Mouse (Mus musculus): ENCODE measurements around the gene Slc35d2.

The Slc35d2 gene

GRCm38 (mm10) chr13:64128858-64129615, at the start of gene Slc35d2:
TSS of gene Slc35d2 (minus strand) at chr13:64129368.
- peak; percentile 58 for DNase-seq (ENCODE audit: low read depth, low spot score)

DNA sequence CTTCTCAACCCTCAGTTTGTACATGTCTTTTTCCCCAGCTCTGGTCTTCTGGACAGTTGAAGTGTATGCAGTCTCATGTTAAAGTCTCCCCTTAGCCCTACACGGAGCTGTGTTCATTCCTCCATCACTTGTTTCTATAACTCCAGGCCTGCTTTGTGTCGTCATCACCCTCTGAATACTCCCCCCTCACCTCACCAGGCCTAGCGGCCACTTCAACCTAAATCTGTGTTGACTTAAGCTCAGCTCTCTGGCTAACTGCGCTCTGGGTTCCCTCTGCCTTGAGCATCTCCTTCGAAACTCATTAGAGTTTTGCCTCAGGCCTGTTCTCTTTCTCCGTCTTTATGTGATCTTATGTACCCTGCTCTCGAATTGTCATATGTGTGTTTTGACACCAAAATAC, 48.8 kb upstream of the Slc35d2 start:
- no peak for DNase-seq (ENCODE audit: low read depth, low spot score)

DNA sequence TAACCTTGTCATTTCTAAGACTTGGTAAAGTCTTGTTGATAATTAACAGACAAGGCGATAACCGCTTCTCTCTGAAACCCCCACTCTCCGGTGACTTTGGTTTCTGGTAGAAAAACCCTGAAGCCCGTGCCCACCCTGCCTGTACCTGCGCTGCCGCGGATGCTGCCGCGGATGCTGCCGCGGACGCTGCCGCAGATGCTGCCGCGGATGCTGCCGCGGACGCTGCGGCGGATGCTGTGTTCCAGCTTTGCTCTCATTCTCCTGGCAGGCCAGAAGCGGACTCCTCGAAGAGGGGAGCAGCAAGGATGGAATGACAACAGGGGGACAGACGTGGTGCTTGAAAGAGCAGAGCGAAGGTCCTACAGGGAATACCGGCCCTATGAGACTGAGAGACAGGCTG, 40.6 kb upstream of the Slc35d2 start:
- DNase-seq (ENCODE audit: low read depth, low spot score) = no peak

DNA sequence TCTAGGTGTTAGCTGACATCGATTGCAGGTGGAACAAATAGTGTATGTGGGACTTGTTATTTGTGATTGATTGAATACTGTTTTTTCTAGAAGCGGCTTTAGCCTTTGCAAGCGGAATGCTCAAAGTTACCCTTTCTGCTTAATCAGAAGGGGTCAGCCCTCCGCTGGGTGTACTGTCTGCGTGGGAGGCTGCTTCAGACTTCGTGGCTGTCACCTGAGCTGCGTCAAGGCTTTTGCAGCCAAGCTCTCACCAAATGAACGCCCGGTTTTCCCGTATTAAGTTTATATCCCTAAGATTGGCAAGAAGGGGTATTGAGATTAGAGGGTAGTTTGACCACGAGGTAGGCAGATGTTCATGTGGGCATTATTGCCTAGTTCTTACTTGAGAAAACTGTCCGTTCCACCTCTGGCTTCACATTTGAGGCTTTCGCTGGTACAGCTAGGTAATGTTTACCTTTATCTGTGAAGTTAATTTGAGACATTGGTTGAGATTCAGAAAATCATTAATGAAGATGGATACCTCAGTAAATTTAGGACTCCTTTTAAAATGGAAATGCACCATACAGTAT, 34.1 kb upstream of the Slc35d2 start:
- DNase-seq (ENCODE audit: low read depth, low spot score) = no peak

GRCm38 (mm10) chr13:64162626-64163025, 33.5 kb upstream of the Slc35d2 start:
- peak; percentile 29 for DNase-seq (ENCODE audit: low read depth, low spot score)

DNA sequence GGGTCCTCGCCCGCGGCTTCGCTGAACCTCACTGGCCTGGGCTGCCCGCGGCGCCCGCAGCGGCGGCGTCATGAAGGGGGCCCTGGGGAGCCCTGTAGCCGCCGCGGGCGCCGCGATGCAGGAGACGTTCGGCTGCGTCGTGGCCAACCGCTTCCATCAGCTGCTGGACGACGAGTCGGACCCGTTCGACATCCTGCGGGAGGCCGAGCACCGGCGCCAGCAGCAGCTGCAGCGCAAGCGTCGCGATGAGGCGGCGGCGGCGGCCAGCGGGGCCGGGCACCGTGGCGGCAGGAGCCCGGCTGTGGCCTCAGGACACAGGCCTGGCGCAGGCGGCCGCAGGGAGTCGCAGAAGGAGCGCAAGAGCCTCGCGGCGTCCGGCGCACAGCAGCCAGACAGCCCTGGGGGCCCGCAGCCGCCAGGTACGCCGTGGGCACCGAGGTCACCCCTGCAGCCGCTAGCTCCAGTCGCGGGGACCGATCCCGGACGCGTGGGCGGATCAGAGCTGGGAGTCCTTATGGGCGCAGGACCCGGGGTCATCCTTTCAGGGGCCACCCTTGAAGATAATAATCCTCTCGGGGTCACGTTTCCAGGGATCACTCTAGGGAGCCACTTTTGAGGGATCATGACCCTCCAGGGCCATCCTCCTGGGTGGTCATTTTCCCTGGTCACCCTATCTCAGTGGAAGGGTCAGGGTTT, 32.9 kb upstream of the Slc35d2 start:
- no peak for DNase-seq (ENCODE audit: low read depth, low spot score)

DNA sequence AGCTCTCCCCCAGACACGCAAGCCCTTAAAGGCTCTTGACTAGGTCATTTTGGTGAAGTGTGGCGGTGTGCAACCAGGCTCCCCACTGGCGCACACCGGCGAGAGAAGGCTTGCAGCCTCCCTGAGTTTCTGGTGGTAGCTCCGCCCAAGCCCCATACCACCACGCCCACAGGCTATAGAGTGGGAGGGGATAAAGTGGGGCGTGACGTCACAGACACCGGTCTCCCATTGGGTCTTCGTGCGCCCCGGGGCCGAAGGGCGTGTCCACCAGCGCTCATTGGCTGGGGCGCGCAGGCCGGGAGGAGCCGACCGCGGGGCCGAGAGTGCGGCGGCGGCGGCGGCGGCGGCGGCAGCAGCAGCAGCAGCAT, 32.4 kb upstream of the Slc35d2 start, which contains the start of gene Habp4:
Gene Habp4, plus strand, starts transcription at position 277 of the 368 bp plus-strand sequence.
- DNase-seq (ENCODE audit: low read depth, low spot score) = peak; percentile 98

DNA sequence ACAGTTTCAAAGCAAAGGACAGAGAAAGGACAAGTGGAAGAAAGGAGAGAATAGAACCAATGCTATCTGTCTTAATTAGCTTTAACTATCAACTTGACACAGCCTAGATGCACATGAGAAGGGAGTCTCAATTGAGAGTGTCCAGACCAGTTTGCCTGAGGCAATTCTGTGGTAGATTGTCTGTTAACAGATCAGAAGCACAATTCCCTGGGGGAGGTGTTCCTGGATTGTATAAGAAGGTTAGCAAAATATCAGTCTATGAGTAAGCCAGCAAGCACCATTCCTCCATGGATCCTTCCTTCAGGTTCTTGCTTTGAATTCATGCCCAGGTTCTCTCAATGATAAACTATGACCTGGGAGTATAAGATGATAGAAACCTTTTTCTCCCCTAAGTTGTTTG, 27.8 kb upstream of the Slc35d2 start:
- no peak for DNase-seq (ENCODE audit: low read depth, low spot score)

DNA sequence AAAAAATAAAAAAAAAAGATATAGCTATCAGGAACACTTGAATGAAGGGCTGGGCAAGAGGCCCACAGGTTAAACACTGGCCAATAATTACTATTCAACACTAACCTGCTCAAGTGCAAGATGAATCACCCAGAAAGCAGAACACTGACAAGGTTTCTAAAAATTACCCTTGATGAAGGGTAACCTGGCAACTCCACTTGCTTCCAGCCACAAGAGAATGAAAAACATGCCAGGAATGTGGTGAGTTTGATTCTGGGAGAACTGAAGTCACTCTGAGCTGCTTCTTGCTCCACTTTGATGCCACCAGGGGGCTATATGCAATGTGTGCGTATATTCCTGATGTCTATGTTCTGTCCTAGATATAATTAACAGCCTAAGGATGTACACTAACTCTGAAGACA, 26.0 kb upstream of the Slc35d2 start:
- peak; percentile 90 for DNase-seq (ENCODE audit: low read depth, low spot score)

DNA sequence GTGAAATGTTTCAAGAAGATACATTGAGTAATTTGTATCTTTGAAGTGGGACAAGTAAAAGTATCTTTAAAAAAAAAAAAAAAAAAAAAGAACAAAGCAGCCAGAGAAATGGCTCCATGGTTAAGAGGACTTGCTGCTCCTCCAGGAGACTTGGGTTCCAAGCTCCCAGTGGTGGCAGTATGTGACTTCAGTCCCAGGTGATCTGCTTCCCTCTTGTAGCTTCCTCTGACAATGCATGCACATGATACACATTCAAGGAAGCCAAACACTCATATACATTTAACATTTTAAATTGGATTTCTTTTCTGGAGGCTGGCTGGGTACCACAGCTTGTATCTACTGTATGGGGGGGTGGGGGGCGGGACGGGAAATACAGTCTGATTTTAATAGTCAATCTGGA, 25.5 kb upstream of the Slc35d2 start:
- no peak for DNase-seq (ENCODE audit: low read depth, low spot score)

GRCm38 (mm10) chr13:64153751-64154267, 24.6 kb upstream of the Slc35d2 start:
- DNase-seq (ENCODE audit: low read depth, low spot score) = peak; percentile 79

DNA sequence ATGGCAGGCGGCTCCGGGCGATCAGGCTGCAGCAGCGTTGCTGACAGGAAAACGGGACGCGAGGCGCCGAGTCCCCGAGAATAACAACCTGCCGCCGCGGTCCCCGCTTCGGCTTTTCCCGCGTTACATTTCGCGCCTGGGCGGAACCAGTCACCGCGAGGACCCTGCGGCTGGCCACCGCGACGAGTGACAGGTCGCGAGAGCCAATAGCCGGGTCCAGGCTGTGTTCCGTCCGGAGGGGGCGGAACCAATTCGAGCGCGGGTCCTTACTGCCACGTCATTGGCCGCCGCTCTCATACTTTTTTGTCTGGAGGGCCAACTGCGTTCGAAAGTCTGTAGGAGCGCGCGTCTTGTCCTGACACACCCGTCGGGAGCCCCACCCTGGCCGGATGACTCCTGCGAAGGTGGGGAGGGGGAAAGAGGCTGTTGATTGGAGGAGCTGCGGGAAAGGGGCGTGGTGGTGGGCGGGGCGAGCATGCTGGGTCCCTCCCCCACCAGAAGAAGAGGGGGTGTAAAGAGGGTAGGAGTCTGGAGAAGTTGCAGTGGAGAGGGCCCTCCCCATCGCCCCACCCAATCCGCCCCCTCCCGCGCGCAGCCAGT, 24.0 kb upstream of the Slc35d2 start, which contains the start of gene Zfp367:
Gene Zfp367, minus strand, starts transcription at position 120 of the 600 bp plus-strand sequence.
- DNase-seq (ENCODE audit: low read depth, low spot score) = peak; percentile 100

DNA sequence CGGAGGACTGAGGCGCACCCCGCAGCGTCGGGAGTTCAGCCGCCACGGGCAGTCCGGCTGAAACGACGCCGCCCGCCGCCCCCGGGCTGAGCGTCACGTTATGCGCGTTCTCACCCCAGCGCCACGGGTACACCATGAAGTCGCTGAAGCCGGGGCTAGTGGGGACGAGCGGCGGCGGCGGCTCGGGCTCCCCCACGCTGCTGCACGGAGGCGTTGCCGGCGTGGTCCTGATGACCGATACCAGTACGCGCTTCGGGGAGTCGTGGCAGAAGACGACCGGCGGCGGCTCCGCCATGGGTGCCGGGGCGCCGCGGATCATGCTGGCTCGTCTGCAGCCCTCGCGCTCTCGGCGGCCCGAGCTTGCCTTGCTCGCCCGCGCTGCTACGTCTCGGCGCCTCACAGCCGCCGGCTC, 23.5 kb upstream of the Slc35d2 start:
- no peak for DNase-seq (ENCODE audit: low read depth, low spot score)

- DNase-seq (ENCODE audit: low read depth, low spot score) = peak; percentile 89
Measured at GRCm38 (mm10) chr13:64152241-64152669, 23.1 kb upstream of the Slc35d2 start.

GRCm38 (mm10) chr13:64150121-64150520, 21.0 kb upstream of the Slc35d2 start:
- peak; percentile 36 for DNase-seq (ENCODE audit: low read depth, low spot score)

DNA sequence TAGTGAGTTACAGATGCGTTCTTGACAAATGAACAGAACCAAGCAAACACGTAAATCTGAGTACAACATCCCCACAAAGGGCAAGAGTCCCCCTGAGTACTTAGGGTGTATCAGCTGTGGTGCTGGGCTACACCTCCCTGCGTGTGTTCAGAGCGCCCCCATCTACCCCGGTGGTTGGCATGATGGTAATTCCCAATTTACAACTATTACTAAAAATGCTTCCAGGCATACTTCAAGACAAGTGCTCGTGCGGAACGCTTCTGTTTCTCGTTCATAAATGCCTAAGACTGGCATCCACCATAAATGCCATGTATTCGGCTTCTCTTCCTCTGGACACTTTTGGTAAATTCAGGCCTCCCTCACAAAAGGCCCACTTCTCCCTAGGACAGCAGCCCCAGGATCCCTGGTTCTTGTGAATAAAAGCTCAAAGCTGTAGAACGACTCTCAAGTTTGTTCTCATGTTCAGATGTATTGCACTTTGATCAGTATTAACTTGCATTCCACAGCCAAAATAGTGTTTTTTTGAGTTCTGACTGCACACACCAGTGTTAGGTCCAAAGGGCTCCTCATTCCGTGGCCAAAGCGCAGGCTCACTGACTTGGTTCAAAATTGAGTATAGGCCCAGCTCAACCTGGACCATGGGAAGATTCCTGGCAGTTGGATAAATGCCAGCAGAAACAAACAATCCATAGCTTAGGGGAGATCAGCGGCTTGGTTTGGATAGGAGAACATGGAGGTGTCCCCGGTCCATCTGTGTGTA, 628 bp upstream of the Slc35d2 start:
- DNase-seq (ENCODE audit: low read depth, low spot score) = peak; percentile 33

- DNase-seq (ENCODE audit: low read depth, low spot score) = no peak
Measured at GRCm38 (mm10) chr13:64126316-64126715, 2.9 kb downstream of the Slc35d2 start.

DNA sequence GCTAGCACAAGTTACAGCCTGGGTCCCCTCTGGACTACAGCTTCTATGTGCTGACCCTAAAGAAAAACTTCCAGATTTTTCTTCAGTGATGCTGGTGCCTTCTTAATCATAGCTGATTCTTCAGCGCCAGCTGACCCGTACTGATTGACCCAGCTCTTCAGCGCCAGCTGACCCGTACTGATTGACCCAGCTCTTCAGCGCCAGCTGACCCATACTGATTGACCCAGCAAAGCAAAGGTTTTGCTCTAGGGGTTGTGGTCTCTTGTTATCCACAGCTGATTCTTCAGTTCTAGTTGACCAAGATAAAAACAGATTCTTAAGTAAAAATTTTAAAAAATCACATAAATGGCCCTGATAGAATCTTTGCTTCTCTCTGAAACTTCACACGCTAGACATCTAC, 4.3 kb downstream of the Slc35d2 start:
- DNase-seq (ENCODE audit: low read depth, low spot score) = no peak

- peak; percentile 15 for DNase-seq (ENCODE audit: low read depth, low spot score)
Measured at GRCm38 (mm10) chr13:64123491-64124188, 5.5 kb downstream of the Slc35d2 start.

DNA sequence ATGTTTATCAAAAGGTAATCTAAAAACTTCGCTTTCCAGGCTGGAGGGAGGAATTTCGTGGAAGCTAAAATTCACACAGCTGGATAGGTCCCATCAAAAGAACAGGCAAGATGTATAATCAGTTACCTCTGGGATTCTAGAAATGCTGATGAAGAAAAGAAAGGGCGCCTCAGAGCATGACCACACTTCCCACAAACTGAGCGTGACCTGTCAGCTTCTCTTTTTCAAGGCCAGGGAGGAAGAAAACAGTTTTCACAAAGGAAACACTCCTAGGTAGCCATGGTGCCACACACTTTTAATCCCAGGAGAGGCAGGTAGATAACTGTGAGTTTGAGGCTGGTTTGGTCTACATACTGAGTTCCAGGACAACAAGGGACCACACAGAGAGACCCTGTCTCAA, 8.4 kb downstream of the Slc35d2 start:
- no peak for DNase-seq (ENCODE audit: low read depth, low spot score)

DNA sequence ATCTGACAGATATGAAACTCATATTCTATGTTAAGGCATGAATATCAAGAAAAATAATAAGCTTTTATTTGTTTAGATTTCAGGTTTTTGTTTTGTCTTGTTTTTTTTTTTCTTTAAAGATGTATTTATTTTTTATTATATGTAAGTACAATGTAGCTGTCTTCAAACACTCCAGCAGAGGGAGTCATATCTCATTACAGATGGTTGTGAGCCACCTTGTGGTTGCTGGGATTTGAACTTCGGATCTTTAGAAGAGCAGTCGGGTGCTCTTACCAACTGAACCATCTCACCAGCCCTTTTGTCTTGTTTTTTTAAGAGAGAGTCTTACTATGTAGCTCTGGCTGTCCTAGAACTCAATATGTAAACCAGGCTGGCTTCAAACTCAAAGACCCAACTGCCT, 11.7 kb downstream of the Slc35d2 start:
- DNase-seq (ENCODE audit: low read depth, low spot score) = peak; percentile 71

All from R1 (cell line).